Mouse (Mus musculus) liver, embryonic 14.5 days (tissue): ENCODE results near the gene Anpep. TPM values are rescaled to one million over a fixed set of nuclear protein-coding genes. Genes with fewer than 3 reads are reported as not detected.

ENCODE experiments used
- ATAC-seq: fragments of 200-750 bp; cut with Nextera tagmentation; 2 replicates; pipeline ENCODE4 v1.8.0; 2017; ENCODE audit warnings: moderate number of reproducible peaks, mild to moderate bottlenecking, moderate library complexity; ENCODE audit not compliant: insufficient read depth
- DNase-seq, 3 experiments: peaks; one replicate each; pipeline ENCODE4 v3.0.0-alpha.2; 2012 to 2013; ENCODE audit warnings: low read depth in 3 of 3, low spot score in 3 of 3
- H3K27ac ChIP-seq: fragments of 300-500 bp; sonication (generic); 2 replicates; pipeline ENCODE4 v1.5.1; 2014; ENCODE audit warnings: moderate library complexity, mild to moderate bottlenecking, control low read depth, inconsistent platforms
- H3K27me3 ChIP-seq: fragments of 300-500 bp; sonication (generic); 2 replicates; pipeline ENCODE4 v1.6.1; 2014; ENCODE audit warnings: mild to moderate bottlenecking, low read length, moderate library complexity; ENCODE audit not compliant: control insufficient read depth, insufficient read depth
- H3K36me3 ChIP-seq: fragments of 300-500 bp; sonication (generic); replicated peaks from 2 replicates; pipeline ENCODE4 v1.6.1; 2014; ENCODE audit warnings: low read depth; ENCODE audit not compliant: control insufficient read depth, insufficient read depth
- H3K4me1 ChIP-seq, 2 experiments: fragments of 200-500 bp in 1 of 2; fragments of 300-500 bp in 1 of 2; sonication (generic) in 1 of 2; replicated peaks; 2 replicates each; pipeline ENCODE4 v1.6.1; 2012 to 2014; ENCODE audit warnings: antibody characterized with exemption in 1 of 2, inconsistent platforms in 1 of 2, low read length in 1 of 2; ENCODE audit not compliant: control insufficient read depth in 2 of 2, insufficient read depth in 2 of 2
- H3K4me2 ChIP-seq: fragments of 300-500 bp; sonication (generic); 2 replicates; pipeline ENCODE4 v1.6.1; 2014; ENCODE audit warnings: low read depth, mild to moderate bottlenecking, control low read depth, moderate library complexity
- H3K4me3 ChIP-seq, 2 experiments: fragments of 200-500 bp in 1 of 2; fragments of 300-500 bp in 1 of 2; sonication (generic) in 1 of 2; 2 replicates each; pipeline ENCODE4 v1.5.1; 2012 to 2014; ENCODE audit warnings: low read depth in 2 of 2, low read length in 2 of 2, mild to moderate bottlenecking in 2 of 2, control low read depth in 1 of 2, inconsistent platforms in 1 of 2, moderate library complexity in 1 of 2; ENCODE audit not compliant: insufficient read depth in 1 of 2
- H3K9ac ChIP-seq: fragments of 300-500 bp; sonication (generic); replicated peaks from 2 replicates; pipeline ENCODE4 v1.6.1; 2014; ENCODE audit warnings: mild to moderate bottlenecking, control low read depth, moderate library complexity
- H3K9me3 ChIP-seq: fragments of 300-500 bp; sonication (generic); 2 replicates; pipeline ENCODE4 v1.6.1; 2016; ENCODE audit warnings: low read length, mixed read lengths; ENCODE audit not compliant: control insufficient read depth
- CTCF ChIP-seq: IDR thresholded peaks from 2 replicates; pipeline ENCODE4 v1.5.1; 2016; ENCODE audit warnings: antibody characterized with exemption, low read depth, control low read depth
- EP300 ChIP-seq: IDR thresholded peaks from 2 replicates; pipeline ENCODE4 v1.6.1; 2016; ENCODE audit warnings: antibody characterized with exemption, low read depth
- WGBS: fragments of 180-500 bp; shearing (Covaris S2); extraction: QIAGEN DNeasy Blood & Tissue Kit; methylation state at CpG from one replicate; pipeline ENCODE4 v1.1.7; 2014; ENCODE audit not compliant: insufficient replicate concordance; 5-methylcytosine and 5-hydroxymethylcytosine counted together
- polyA plus RNA-seq, 2 experiments: library from polyadenylated mRNA; depleted of rRNA in 1 of 2; stranded (reverse) in 1 of 2; unstranded in 1 of 2; fragments of >200 nt; fragmentation: Nextera tagmentation in 1 of 2; extraction: Ambion mirVana in 1 of 2; gene quantifications; 2 replicates each; pipeline versions ENCODE4 v1.2.1 to v1.2.3; 2012 to 2014

Gene Anpep
- polyA plus RNA-seq, 2 experiments: 14.9 to 16.9 TPM

GRCm38 (mm10) chr7:79780647-79781626, 79.9 kb downstream of the Anpep start:
- Histone ChIP-seq H3K4me1 (peaks cover 0 to 3% of the 10 kb centered on the region in 2 experiments; a peak in 1 of 4 replicates), H3K36me3 (no peaks in the 10 kb centered on the region), H3K27ac (peak overlapping the region; percentile 50), H3K4me3 (peak overlapping the region; percentile 40), H3K9ac (peak overlapping the region; percentile 13), H3K4me2 (peak overlapping the region; percentile 63), H3K27me3 (no peaks in the 10 kb centered on the region), H3K9me3 (no peaks in the 10 kb centered on the region)
- 19% methylated on average over 16 of the region's 16 CpGs for WGBS
- TF ChIP-seq EP300 (no peak), CTCF (peak; percentile 93)
- peak in 2 of 3 experiments; percentile 32 to 36 for DNase-seq
- peak; percentile 68 for ATAC-seq

Other genes with a start within 250 kb of the Anpep start
- gene Rhcg, start 243.4 kb downstream of the Anpep start, polyA plus RNA-seq (2012; rRNA removed): 0.03 TPM in 2 replicates
- gene Rhcg, start 243.4 kb downstream of the Anpep start, polyA plus RNA-seq (2014; fragmentation: Nextera tagmentation; extraction: Ambion mirVana): not detected in 2 replicates
- 3.4 and 3.6 TPM in 2 replicates for gene Ticrr, start 200.9 kb downstream of the Anpep start, polyA plus RNA-seq (2012; rRNA removed)
- gene Ticrr, start 200.9 kb downstream of the Anpep start, polyA plus RNA-seq (2014; fragmentation: Nextera tagmentation; extraction: Ambion mirVana): 6.0 and 6.9 TPM in 2 replicates
- 0.23 and 0.56 TPM in 2 replicates for gene Kif7, start 145.3 kb downstream of the Anpep start, polyA plus RNA-seq (2012; rRNA removed)
- gene Kif7, start 145.3 kb downstream of the Anpep start, polyA plus RNA-seq (2014; fragmentation: Nextera tagmentation; extraction: Ambion mirVana): 0.14 and 0.15 TPM in 2 replicates
- not detected in 2 replicates for gene Plin1, start 128.2 kb downstream of the Anpep start, polyA plus RNA-seq (2012; rRNA removed)
- not detected in 2 replicates for gene Plin1, start 128.2 kb downstream of the Anpep start, polyA plus RNA-seq (2014; fragmentation: Nextera tagmentation; extraction: Ambion mirVana)
- 0.81 and 1.1 TPM in 2 replicates for gene Pex11a, start 117.9 kb downstream of the Anpep start, polyA plus RNA-seq (2012; rRNA removed)
- 1.5 and 2.3 TPM in 2 replicates for gene Pex11a, start 117.9 kb downstream of the Anpep start, polyA plus RNA-seq (2014; fragmentation: Nextera tagmentation; extraction: Ambion mirVana)
- 0.03 and 0.04 TPM in 2 replicates for gene Wdr93, start 117.9 kb downstream of the Anpep start, polyA plus RNA-seq (2012; rRNA removed)
- gene Wdr93, start 117.9 kb downstream of the Anpep start, polyA plus RNA-seq (2014; fragmentation: Nextera tagmentation; extraction: Ambion mirVana): 0.08 and 0.14 TPM in 2 replicates
- 0.02 TPM in 1 of 2 replicates, not detected in the other for gene Mesp1, start 67.3 kb downstream of the Anpep start, polyA plus RNA-seq (2012; rRNA removed)
- not detected in 2 replicates for gene Mesp1, start 67.3 kb downstream of the Anpep start, polyA plus RNA-seq (2014; fragmentation: Nextera tagmentation; extraction: Ambion mirVana)
- 0.04 TPM in 1 of 2 replicates, not detected in the other for gene Mesp2, start 50.3 kb downstream of the Anpep start, polyA plus RNA-seq (2012; rRNA removed)
- gene Mesp2, start 50.3 kb downstream of the Anpep start, polyA plus RNA-seq (2014; fragmentation: Nextera tagmentation; extraction: Ambion mirVana): 0.06 TPM in 1 of 2 replicates, not detected in the other
- 4.9 and 5.6 TPM in 2 replicates for gene Ap3s2, start 59.6 kb upstream of the Anpep start, polyA plus RNA-seq (2012; rRNA removed)
- 10.5 and 12.2 TPM in 2 replicates for gene Ap3s2, start 59.6 kb upstream of the Anpep start, polyA plus RNA-seq (2014; fragmentation: Nextera tagmentation; extraction: Ambion mirVana)
- 1.9 TPM in 2 replicates for gene Arpin, start 74.3 kb upstream of the Anpep start, polyA plus RNA-seq (2012; rRNA removed)
- gene Arpin, start 74.3 kb upstream of the Anpep start, polyA plus RNA-seq (2014; fragmentation: Nextera tagmentation; extraction: Ambion mirVana): 3.1 and 4.1 TPM in 2 replicates
- gene Zfp710, start 163.8 kb upstream of the Anpep start, polyA plus RNA-seq (2012; rRNA removed): 5.9 and 6.5 TPM in 2 replicates
- 3.7 and 4.0 TPM in 2 replicates for gene Zfp710, start 163.8 kb upstream of the Anpep start, polyA plus RNA-seq (2014; fragmentation: Nextera tagmentation; extraction: Ambion mirVana)